Mouse (Mus musculus): Measurements from ENCODE around the gene Usp35. TPM values are rescaled to one million over a fixed set of nuclear protein-coding genes. Genes with fewer than 3 reads are reported as not detected.

The Usp35 gene
- polyA plus RNA-seq, 1 experiment, result 22.9 TPM

DNA sequence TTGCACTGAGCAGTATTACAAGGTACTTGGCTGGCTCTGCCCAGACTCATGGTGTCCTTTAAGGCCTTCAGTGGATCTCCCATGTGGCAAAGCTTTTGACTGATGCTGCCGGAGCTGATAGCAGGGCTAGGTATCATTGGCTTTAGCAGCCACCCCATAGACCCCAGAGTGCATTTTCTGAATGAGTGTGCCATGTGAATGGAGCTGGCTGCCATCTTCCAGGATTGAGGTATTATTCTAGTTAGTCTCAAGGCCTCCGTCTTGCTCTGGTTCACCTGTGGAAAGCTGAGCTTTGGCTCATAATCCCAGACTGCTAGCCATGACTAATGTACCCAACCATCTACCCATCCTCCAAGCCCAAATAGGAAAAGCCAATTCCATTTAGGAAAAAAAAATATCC lies 25.0 kb downstream of the Usp35 start:
- TF ChIP-seq POLR2A (IDR thresholded peaks at IDR 0.05; ENCODE audit: control insufficient read depth, extremely low read depth, insufficient read depth, low read length, poor library complexity), result no peak
- no peak for TF ChIP-seq CTCF (IDR thresholded peaks at IDR 0.05; ENCODE audit: borderline replicate concordance, control insufficient read depth, extremely low read depth, insufficient read depth, low read length, poor library complexity)
- DNase-seq, result no peak
- H3K36me3 ChIP-seq (ENCODE audit: control insufficient read depth, insufficient read depth, low read length), result no peaks in the 10 kb centered on the region
- H3K4me1 ChIP-seq (replicated peaks; ENCODE audit: control insufficient read depth, insufficient read depth, low read length), result no peaks in the 10 kb centered on the region
- H3K27me3 ChIP-seq (ENCODE audit: control insufficient read depth, insufficient read depth, low read length), result no peaks in the 10 kb centered on the region
- 100% methylated on average over 2 of the region's 2 CpGs for WGBS
- H3K27ac ChIP-seq (ENCODE audit: control insufficient read depth, insufficient read depth, low read length), result no peak overlapping the region
- H3K4me3 ChIP-seq (ENCODE audit: control insufficient read depth, insufficient read depth, low read length), result no peak overlapping the region

DNA sequence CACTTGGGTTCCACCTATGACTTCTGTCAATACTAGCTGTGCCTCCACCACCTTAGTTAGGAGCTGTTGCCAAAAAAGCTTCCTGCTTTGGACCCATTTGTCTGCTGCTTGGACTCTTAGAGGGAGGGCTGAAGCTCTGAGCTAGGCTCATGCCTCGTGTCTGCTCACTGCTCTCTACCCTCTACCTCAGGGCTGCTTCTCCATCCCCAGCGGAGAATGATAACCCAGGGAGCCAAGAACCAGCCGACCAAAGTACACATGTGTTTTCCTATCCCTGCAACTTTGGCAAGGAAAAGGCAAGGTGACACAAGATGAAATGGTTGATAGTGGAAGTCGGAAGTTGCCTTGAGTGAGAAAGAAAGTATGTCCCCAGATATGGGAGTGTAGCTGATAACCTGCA lies 26.6 kb downstream of the Usp35 start:
- 91% methylated on average over 4 of the region's 4 CpGs for WGBS
- DNase-seq, result no peak
- H3K4me3 ChIP-seq (ENCODE audit: control insufficient read depth, insufficient read depth, low read length), result no peak overlapping the region
- TF ChIP-seq POLR2A (IDR thresholded peaks at IDR 0.05; ENCODE audit: control insufficient read depth, extremely low read depth, insufficient read depth, low read length, poor library complexity) (no peak), CTCF (IDR thresholded peaks at IDR 0.05; ENCODE audit: borderline replicate concordance, control insufficient read depth, extremely low read depth, insufficient read depth, low read length, poor library complexity) (no peak)
- no peaks in the 10 kb centered on the region for H3K4me1 ChIP-seq (replicated peaks; ENCODE audit: control insufficient read depth, insufficient read depth, low read length)
- H3K27me3 ChIP-seq (ENCODE audit: control insufficient read depth, insufficient read depth, low read length), result no peaks in the 10 kb centered on the region
- H3K27ac ChIP-seq (ENCODE audit: control insufficient read depth, insufficient read depth, low read length), result no peak overlapping the region
- H3K36me3 ChIP-seq (ENCODE audit: control insufficient read depth, insufficient read depth, low read length), result no peaks in the 10 kb centered on the region

DNA sequence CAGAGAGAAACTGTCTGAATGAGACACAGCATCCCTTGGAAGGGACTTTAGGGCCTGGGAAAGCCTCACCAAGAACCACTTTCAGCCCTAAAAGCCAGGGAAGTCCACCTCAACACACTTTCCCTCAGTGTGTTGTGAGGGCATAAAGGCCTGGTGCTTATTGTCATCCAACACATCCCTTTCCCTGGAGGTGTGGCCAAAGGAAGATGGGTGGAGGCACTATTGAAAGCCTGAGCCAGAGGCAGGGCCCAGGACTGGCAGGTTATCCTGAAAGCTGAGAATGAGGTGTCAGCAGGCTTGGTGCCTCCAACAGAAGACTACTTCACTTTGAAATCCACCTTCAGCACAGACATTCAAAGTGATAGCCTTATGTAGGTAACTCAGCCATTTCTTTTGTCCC lies 27.3 kb downstream of the Usp35 start:
- TF ChIP-seq POLR2A (IDR thresholded peaks at IDR 0.05; ENCODE audit: control insufficient read depth, extremely low read depth, insufficient read depth, low read length, poor library complexity), result no peak
- TF ChIP-seq CTCF (IDR thresholded peaks at IDR 0.05; ENCODE audit: borderline replicate concordance, control insufficient read depth, extremely low read depth, insufficient read depth, low read length, poor library complexity), result no peak
- DNase-seq, result no peak
- Histone ChIP-seq H3K4me3 (ENCODE audit: control insufficient read depth, insufficient read depth, low read length) (no peak overlapping the region), H3K4me1 (replicated peaks; ENCODE audit: control insufficient read depth, insufficient read depth, low read length) (no peaks in the 10 kb centered on the region), H3K27ac (ENCODE audit: control insufficient read depth, insufficient read depth, low read length) (no peak overlapping the region), H3K27me3 (ENCODE audit: control insufficient read depth, insufficient read depth, low read length) (no peaks in the 10 kb centered on the region), H3K36me3 (ENCODE audit: control insufficient read depth, insufficient read depth, low read length) (no peaks in the 10 kb centered on the region)

DNA sequence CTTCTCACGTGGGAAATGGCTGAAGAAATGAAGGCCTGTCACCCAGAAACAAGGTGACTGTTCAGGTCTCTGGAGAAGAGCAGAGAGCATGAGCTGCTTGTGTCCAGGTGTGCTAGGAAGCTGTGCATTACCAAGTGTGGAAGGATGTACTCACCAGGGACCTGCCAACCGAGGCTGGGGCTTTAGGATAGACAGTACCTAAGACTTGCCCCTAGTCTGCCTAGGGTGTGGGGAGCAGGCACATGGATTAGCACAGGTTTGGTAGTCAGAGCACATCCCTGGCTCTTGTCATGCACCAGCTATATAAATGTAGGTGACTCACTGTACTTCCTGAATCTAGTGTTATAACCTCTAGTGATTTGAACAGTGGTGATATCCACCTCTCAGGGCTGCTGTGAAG lies 28.2 kb downstream of the Usp35 start:
- no peak for DNase-seq
- Histone ChIP-seq H3K36me3 (ENCODE audit: control insufficient read depth, insufficient read depth, low read length) (no peaks in the 10 kb centered on the region), H3K4me1 (replicated peaks; ENCODE audit: control insufficient read depth, insufficient read depth, low read length) (no peaks in the 10 kb centered on the region), H3K27me3 (ENCODE audit: control insufficient read depth, insufficient read depth, low read length) (no peaks in the 10 kb centered on the region), H3K27ac (ENCODE audit: control insufficient read depth, insufficient read depth, low read length) (no peak overlapping the region), H3K4me3 (ENCODE audit: control insufficient read depth, insufficient read depth, low read length) (no peak overlapping the region)
- no peak for TF ChIP-seq POLR2A (IDR thresholded peaks at IDR 0.05; ENCODE audit: control insufficient read depth, extremely low read depth, insufficient read depth, low read length, poor library complexity)
- TF ChIP-seq CTCF (IDR thresholded peaks at IDR 0.05; ENCODE audit: borderline replicate concordance, control insufficient read depth, extremely low read depth, insufficient read depth, low read length, poor library complexity), result no peak
- WGBS, result 92% methylated on average over 2 of the region's 2 CpGs

DNA sequence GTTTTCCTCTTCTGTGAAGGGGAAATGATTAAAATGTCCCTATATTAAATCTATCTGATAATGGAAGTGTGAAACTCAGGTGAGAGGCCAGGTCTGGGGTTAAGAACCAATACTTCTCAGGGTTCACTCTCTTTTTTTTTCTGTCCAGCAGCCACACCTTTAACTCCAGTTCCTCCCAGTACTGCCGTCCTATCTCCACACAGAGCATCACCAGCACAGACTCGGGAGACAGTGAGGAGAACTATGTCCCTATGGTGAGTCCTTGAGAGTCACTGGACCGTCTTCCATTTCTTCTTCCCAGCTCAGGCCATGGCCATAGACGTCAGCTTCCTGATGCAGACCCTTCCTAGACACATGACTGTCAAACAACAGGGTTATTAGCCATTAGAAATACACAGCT lies 28.9 kb downstream of the Usp35 start:
- H3K36me3 ChIP-seq (ENCODE audit: control insufficient read depth, insufficient read depth, low read length), result no peaks in the 10 kb centered on the region
- no peak for TF ChIP-seq POLR2A (IDR thresholded peaks at IDR 0.05; ENCODE audit: control insufficient read depth, extremely low read depth, insufficient read depth, low read length, poor library complexity)
- TF ChIP-seq CTCF (IDR thresholded peaks at IDR 0.05; ENCODE audit: borderline replicate concordance, control insufficient read depth, extremely low read depth, insufficient read depth, low read length, poor library complexity), result no peak
- no peaks in the 10 kb centered on the region for H3K4me1 ChIP-seq (replicated peaks; ENCODE audit: control insufficient read depth, insufficient read depth, low read length)
- no peak for DNase-seq
- H3K4me3 ChIP-seq (ENCODE audit: control insufficient read depth, insufficient read depth, low read length), result no peak overlapping the region
- no peak overlapping the region for H3K27ac ChIP-seq (ENCODE audit: control insufficient read depth, insufficient read depth, low read length)
- H3K27me3 ChIP-seq (ENCODE audit: control insufficient read depth, insufficient read depth, low read length), result no peaks in the 10 kb centered on the region
- WGBS, result 95% methylated on average over 4 of the region's 4 CpGs

DNA sequence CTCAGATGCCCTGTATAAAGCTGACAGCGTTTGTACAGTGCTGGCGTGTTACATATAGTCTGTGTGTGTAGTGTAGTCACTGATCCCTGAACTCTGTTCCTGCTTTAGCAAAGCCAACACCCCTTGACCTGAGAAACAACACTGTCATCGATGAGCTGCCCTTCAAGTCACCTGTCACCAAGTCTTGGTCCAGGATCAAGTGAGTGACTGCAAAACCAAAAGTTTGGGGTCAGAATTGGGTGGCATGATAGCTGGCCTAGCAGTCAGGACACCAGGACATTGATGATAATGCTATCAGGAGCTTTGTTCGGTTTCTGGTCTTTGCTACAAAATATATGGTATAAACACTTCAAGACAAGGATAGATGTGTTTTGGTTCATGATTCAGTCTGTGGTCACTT lies 29.6 kb downstream of the Usp35 start:
- WGBS, result 96% methylated on average over 4 of the region's 4 CpGs
- no peaks in the 10 kb centered on the region for H3K36me3 ChIP-seq (ENCODE audit: control insufficient read depth, insufficient read depth, low read length)
- no peak for TF ChIP-seq CTCF (IDR thresholded peaks at IDR 0.05; ENCODE audit: borderline replicate concordance, control insufficient read depth, extremely low read depth, insufficient read depth, low read length, poor library complexity)
- TF ChIP-seq POLR2A (IDR thresholded peaks at IDR 0.05; ENCODE audit: control insufficient read depth, extremely low read depth, insufficient read depth, low read length, poor library complexity), result no peak
- H3K27ac ChIP-seq (ENCODE audit: control insufficient read depth, insufficient read depth, low read length), result no peak overlapping the region
- no peaks in the 10 kb centered on the region for H3K27me3 ChIP-seq (ENCODE audit: control insufficient read depth, insufficient read depth, low read length)
- H3K4me1 ChIP-seq (replicated peaks; ENCODE audit: control insufficient read depth, insufficient read depth, low read length), result no peaks in the 10 kb centered on the region
- H3K4me3 ChIP-seq (ENCODE audit: control insufficient read depth, insufficient read depth, low read length), result no peak overlapping the region
- no peak for DNase-seq

DNA sequence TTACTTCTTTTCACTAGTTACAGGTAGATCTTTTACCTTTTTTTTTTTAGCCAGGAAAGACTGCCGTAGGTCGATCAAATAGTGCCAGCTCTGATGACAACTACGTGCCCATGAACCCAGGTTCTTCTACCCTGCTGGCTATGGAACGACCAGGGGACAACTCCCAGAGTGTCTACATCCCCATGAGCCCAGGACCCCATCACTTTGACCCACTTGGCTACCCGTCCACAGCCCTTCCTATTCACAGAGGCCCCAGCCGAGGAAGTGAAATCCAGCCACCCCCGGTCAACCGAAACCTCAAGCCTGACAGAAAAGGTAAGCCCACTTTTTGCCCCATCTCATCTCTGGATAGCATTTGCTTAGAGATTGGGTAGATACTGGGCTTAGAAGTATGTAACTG lies 30.5 kb downstream of the Usp35 start:
- Histone ChIP-seq H3K27me3 (ENCODE audit: control insufficient read depth, insufficient read depth, low read length) (no peaks in the 10 kb centered on the region), H3K27ac (ENCODE audit: control insufficient read depth, insufficient read depth, low read length) (no peak overlapping the region), H3K4me3 (ENCODE audit: control insufficient read depth, insufficient read depth, low read length) (no peak overlapping the region), H3K36me3 (ENCODE audit: control insufficient read depth, insufficient read depth, low read length) (no peaks in the 10 kb centered on the region), H3K4me1 (replicated peaks; ENCODE audit: control insufficient read depth, insufficient read depth, low read length) (no peaks in the 10 kb centered on the region)
- TF ChIP-seq CTCF (IDR thresholded peaks at IDR 0.05; ENCODE audit: borderline replicate concordance, control insufficient read depth, extremely low read depth, insufficient read depth, low read length, poor library complexity) (no peak), POLR2A (IDR thresholded peaks at IDR 0.05; ENCODE audit: control insufficient read depth, extremely low read depth, insufficient read depth, low read length, poor library complexity) (no peak)
- DNase-seq, result no peak
- WGBS, result 92% methylated on average over 8 of the region's 8 CpGs

Data from thymus, adult 2 months (tissue).